Mouse (Mus musculus) myocyte (in vitro differentiated cells): Measurements from ENCODE around the gene Snap23. TPM values are rescaled to one million over a fixed set of nuclear protein-coding genes. Genes with fewer than 3 reads are reported as not detected.
A peak's percentile ranks its signal among the peaks of the same experiment; 100 is the strongest.

Source experiments
- H3K27me3 ChIP-seq: one replicate; pipeline ENCODE4 v1.6.1; 2011; ENCODE audit not compliant: control insufficient read depth, insufficient read depth, insufficient read length
- H3K36me3 ChIP-seq: one replicate; pipeline ENCODE4 v1.6.1; 2011; ENCODE audit not compliant: control insufficient read depth, insufficient read depth
- H3K4me2 ChIP-seq: one replicate; pipeline ENCODE4 v1.6.1; 2011; ENCODE audit warnings: low read depth, control low read depth
- H3K4me3 ChIP-seq: one replicate; pipeline ENCODE4 v1.5.1; 2011; ENCODE audit warnings: mild to moderate bottlenecking, control low read depth, moderate library complexity
- H3K79me2 ChIP-seq: one replicate; pipeline ENCODE4 v1.6.1; 2011; ENCODE audit not compliant: control insufficient read depth, insufficient read depth
- H3ac ChIP-seq: one replicate; pipeline ENCODE4 v1.6.1; 2011; ENCODE audit not compliant: control insufficient read depth, insufficient read length
- CEBPB ChIP-seq: IDR thresholded peaks from 2 replicates; pipeline ENCODE4 v1.6.1; 2011; ENCODE audit warnings: mild to moderate bottlenecking, moderate library complexity; ENCODE audit not compliant: poor library complexity, insufficient read depth, severe bottlenecking
- E2F4 ChIP-seq: IDR thresholded peaks from one replicate; pipeline ENCODE4 v1.6.1; 2011; ENCODE audit warnings: mild to moderate bottlenecking, control low read depth, moderate library complexity; ENCODE audit not compliant: insufficient read depth
- MAX ChIP-seq: IDR thresholded peaks from one replicate; pipeline ENCODE4 v1.6.1; 2011; ENCODE audit warnings: low read depth, mild to moderate bottlenecking, control low read depth
- MYOD1 ChIP-seq, 3 experiments: IDR thresholded peaks; one replicate each; pipeline ENCODE4 v1.6.1; 2011; ENCODE audit warnings: control low read depth in 2 of 3, low read depth in 2 of 3, mild to moderate bottlenecking in 2 of 3, moderate library complexity in 1 of 3; ENCODE audit not compliant: insufficient read length in 2 of 3, control insufficient read depth in 1 of 3
- MYOG ChIP-seq, 3 experiments: IDR thresholded peaks; one replicate each; pipeline ENCODE4 v1.6.1; 2011; ENCODE audit warnings: control low read depth in 2 of 3, low read depth in 2 of 3, mild to moderate bottlenecking in 2 of 3; ENCODE audit not compliant: insufficient read length in 2 of 3, control insufficient read depth in 1 of 3, insufficient read depth in 1 of 3
- POLR2A ChIP-seq: IDR thresholded peaks from one replicate; pipeline ENCODE4 v1.6.1; 2011; ENCODE audit warnings: low read depth, mild to moderate bottlenecking, control low read depth, moderate library complexity; ENCODE audit not compliant: insufficient read length
- POLR2AphosphoS2 ChIP-seq: IDR thresholded peaks from one replicate; pipeline ENCODE4 v1.6.1; 2011; ENCODE audit warnings: low read depth, control low read depth; ENCODE audit not compliant: insufficient read length
- REST ChIP-seq: IDR thresholded peaks from one replicate; pipeline ENCODE4 v1.6.1; 2011; ENCODE audit warnings: mild to moderate bottlenecking, control low read depth, moderate library complexity; ENCODE audit not compliant: insufficient read depth, insufficient read length
- SRF ChIP-seq: IDR thresholded peaks from one replicate; pipeline ENCODE4 v1.6.1; 2011; ENCODE audit warnings: low read depth; ENCODE audit not compliant: control insufficient read depth, insufficient read length
- TCF12 ChIP-seq: IDR thresholded peaks from one replicate; pipeline ENCODE4 v1.6.1; 2011; ENCODE audit warnings: mild to moderate bottlenecking, control low read depth; ENCODE audit not compliant: poor library complexity, insufficient read depth, severe bottlenecking
- TCF3 ChIP-seq: IDR thresholded peaks from one replicate; pipeline ENCODE4 v1.6.1; 2011; ENCODE audit warnings: low read depth, control low read depth; ENCODE audit not compliant: insufficient read length
- USF1 ChIP-seq: IDR thresholded peaks from one replicate; pipeline ENCODE4 v1.6.1; 2011; ENCODE audit warnings: low read depth, mild to moderate bottlenecking, control low read depth, moderate library complexity
- polyA plus RNA-seq: library from polyadenylated mRNA; unstranded; fragments of >200 nt; fragmentation: generic; extraction: Trizol; gene quantifications from one replicate; pipeline ENCODE4 v1.2.1, GENCODE M21; 2012; ENCODE audit warnings: missing spikeins

Snap23 gene
- 15.3 TPM for polyA plus RNA-seq

DNA sequence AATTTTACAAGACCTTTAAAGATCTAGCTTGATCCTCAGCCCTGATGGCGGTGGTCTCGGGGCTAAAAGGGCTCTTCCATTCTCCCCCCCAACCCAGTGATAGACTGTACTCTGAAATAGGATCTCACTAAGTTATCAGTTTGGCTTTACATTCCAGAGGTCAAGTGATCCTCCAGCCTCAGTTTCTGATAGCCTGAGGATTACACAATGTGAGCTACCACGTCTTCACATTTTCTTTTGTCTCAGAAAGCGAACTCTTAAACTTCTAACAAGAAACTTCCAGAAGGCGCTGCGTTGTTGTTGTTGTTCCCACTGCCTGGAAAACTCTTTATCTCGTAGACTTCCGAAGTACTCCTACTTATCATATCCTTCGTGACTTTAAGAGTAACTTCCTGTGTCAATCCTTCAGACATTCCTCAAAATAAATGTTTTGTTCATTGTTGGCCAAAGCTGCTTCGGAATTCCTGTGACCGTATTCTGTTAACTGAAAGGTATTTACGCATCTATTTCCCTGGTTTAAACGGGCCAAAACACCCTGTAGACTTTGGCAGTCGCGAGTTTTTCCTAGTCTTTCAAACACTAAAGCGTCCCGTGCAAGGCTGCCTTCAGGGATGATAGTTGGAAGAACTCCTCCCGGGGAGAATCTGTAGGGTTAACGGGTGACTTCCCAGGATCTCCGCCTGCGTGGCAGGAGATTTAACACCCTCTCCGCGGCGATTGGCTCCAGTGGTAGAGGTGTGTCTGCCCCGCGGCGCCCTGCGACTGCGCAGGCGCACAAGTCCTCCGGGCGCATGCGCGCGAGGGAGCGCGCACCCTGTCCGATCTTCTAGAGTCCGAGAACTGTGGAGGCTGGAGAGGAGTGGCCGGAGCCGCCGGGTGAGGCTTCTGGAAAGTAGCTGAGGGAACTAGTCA is at the start of gene Snap23:
TSS of gene Snap23 (plus strand) at position 786 of the 912 bp plus-strand sequence.
- H3K27me3 ChIP-seq = no peaks in the 10 kb centered on the region
- no peaks in the 10 kb centered on the region for H3K36me3 ChIP-seq
- H3K4me3 ChIP-seq = peak within 1 kb of the TSS; percentile 64
- no peak for TF ChIP-seq MYOD1 (IDR thresholded peaks at IDR 0.05; ENCODE audit: control insufficient read depth in 1 of 3, insufficient read length in 2 of 3, low read depth in 2 of 3)
- TF ChIP-seq REST = no peak
- peak; percentile 59 for TF ChIP-seq POLR2AphosphoS2
- peak; percentile 67 for TF ChIP-seq POLR2A
- TF ChIP-seq CEBPB = no peak
- no peak for TF ChIP-seq SRF
- no peak for TF ChIP-seq TCF12
- no peak for TF ChIP-seq E2F4
- TF ChIP-seq USF1 = no peak
- H3K4me2 ChIP-seq = peak within 1 kb of the TSS; percentile 78
- H3ac ChIP-seq = peak within 1 kb of the TSS; percentile 15
- H3K79me2 ChIP-seq = peaks cover 50% of the 10 kb centered on the region

DNA sequence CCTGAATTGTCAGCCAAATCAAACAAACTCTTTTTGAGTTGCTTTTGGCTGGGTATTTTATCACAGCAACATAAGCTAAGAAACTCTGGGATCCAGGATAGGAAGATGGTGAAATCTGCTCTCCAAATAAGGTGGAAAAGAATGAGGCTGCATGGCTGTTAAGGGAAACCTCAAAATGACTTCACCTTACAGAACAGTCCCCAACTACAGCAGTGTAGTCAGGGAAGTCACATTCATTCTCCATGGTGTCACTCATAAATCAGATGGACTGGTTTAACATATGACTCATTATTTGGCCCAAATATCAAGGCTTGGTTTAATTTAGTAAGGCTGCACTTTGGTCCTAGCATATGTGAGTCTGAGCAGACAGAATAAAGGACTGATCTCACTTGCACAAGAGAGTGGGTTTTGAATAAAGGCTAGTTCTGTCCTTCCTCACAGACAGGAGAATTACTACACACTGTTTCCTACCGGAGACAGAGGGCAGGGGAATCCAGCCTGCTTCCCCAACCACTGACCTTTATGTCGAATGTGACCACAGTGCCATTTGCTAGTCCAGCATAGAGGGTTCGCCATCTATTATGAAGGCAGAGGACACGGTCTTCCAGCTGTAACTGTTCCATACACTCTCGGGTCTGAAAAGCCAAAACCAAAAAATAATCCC is 48.8 kb upstream of the Snap23 start:
- TF ChIP-seq REST (no peak), MAX (no peak), POLR2A (no peak), TCF3 (no peak), MYOG (IDR thresholded peaks at IDR 0.05; ENCODE audit: control insufficient read depth in 1 of 3, insufficient read depth in 1 of 3, insufficient read length in 2 of 3, low read depth in 2 of 3) (no peak), E2F4 (no peak), TCF12 (no peak), POLR2AphosphoS2 (no peak), CEBPB (no peak), MYOD1 (IDR thresholded peaks at IDR 0.05; ENCODE audit: control insufficient read depth in 1 of 3, insufficient read length in 2 of 3, low read depth in 2 of 3) (no peak), USF1 (no peak), SRF (no peak)
- no peaks in the 10 kb centered on the region for H3K27me3 ChIP-seq
- no peak overlapping the region for H3K4me3 ChIP-seq

GRCm38 (mm10) chr2:120526771-120527170 is 40.7 kb upstream of the Snap23 start:
- no peaks in the 10 kb centered on the region for H3K27me3 ChIP-seq
- no peak overlapping the region for H3ac ChIP-seq
- peaks cover 5% of the 10 kb centered on the region for H3K79me2 ChIP-seq
- H3K4me2 ChIP-seq = no peak overlapping the region
- peaks cover 61% of the 10 kb centered on the region for H3K36me3 ChIP-seq
- TF ChIP-seq REST (no peak), MAX (no peak), USF1 (no peak), MYOD1 (IDR thresholded peaks at IDR 0.05; ENCODE audit: control insufficient read depth in 1 of 3, insufficient read length in 2 of 3, low read depth in 2 of 3) (no peak), TCF3 (no peak), MYOG (IDR thresholded peaks at IDR 0.05; ENCODE audit: control insufficient read depth in 1 of 3, insufficient read depth in 1 of 3, insufficient read length in 2 of 3, low read depth in 2 of 3) (no peak), CEBPB (no peak), E2F4 (no peak), POLR2AphosphoS2 (no peak), SRF (no peak), TCF12 (no peak), POLR2A (no peak)
- no peak overlapping the region for H3K4me3 ChIP-seq

More for the DNA sequence above, 48.8 kb upstream of the Snap23 start:
- Histone ChIP-seq H3ac (no peak overlapping the region), H3K36me3 (peaks cover 69% of the 10 kb centered on the region), H3K79me2 (no peaks in the 10 kb centered on the region), H3K4me2 (no peak overlapping the region)

DNA sequence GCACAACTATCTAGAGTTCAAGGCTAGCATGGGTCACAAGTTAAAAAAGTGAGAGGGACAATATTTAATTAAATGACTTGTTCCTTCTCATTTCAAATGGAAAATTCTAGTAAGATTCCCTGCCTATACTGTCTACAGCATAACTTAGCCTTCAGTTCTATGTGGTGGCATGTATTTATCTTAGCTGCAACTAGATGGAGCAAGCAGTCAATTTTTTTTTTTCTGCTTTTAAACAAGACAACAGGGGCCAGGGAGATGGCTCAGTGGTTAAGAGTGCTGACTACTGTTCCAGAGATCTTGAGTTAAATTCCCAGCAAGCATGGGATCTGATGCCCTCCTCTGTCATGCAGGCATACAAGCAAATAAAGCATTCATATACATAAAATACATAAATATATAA is 37.9 kb upstream of the Snap23 start:
- Histone ChIP-seq H3K79me2 (peaks cover 16% of the 10 kb centered on the region), H3K4me2 (no peak overlapping the region), H3ac (no peak overlapping the region), H3K27me3 (no peaks in the 10 kb centered on the region), H3K4me3 (no peak overlapping the region), H3K36me3 (peaks cover 65% of the 10 kb centered on the region)
- TF ChIP-seq CEBPB = no peak
- no peak for TF ChIP-seq E2F4
- no peak for TF ChIP-seq MAX
- TF ChIP-seq USF1 = no peak
- TF ChIP-seq REST = no peak
- TF ChIP-seq TCF3 = no peak
- TF ChIP-seq MYOG (IDR thresholded peaks at IDR 0.05; ENCODE audit: control insufficient read depth in 1 of 3, insufficient read depth in 1 of 3, insufficient read length in 2 of 3, low read depth in 2 of 3) = no peak
- no peak for TF ChIP-seq SRF
- no peak for TF ChIP-seq POLR2AphosphoS2
- TF ChIP-seq POLR2A = no peak
- no peak for TF ChIP-seq TCF12
- TF ChIP-seq MYOD1 (IDR thresholded peaks at IDR 0.05; ENCODE audit: control insufficient read depth in 1 of 3, insufficient read length in 2 of 3, low read depth in 2 of 3) = no peak
